Mouse (Mus musculus) heart, adult 8-10 months (tissue): ENCODE data around the gene Fgf6. TPM values are rescaled to one million over a fixed set of nuclear protein-coding genes. Genes with fewer than 3 reads are reported as not detected.

Experiments used
- total RNA-seq, 4 experiments: library from RNA; stranded (reverse); gene quantifications; 2 replicates each; pipeline ENCODE4 v1.2.4; 2022

Gene Fgf6
- total RNA-seq, 4 experiments from 2014 or later, result 0.31 to 0.68 (median 0.55) TPM

Other genes with a start within 250 kb of the Fgf6 start
- 100 to 1,000 TPM; 719 to 786 (median 769) TPM for gene Ndufa9, start 166.4 kb upstream of the Fgf6 start, total RNA-seq
- not detected for gene Akap3, start 162.5 kb upstream of the Fgf6 start, total RNA-seq
- not detected for gene Dyrk4, start 93.7 kb upstream of the Fgf6 start, total RNA-seq
- gene Rad51ap1, start 76.0 kb upstream of the Fgf6 start, total RNA-seq, result 1 to 10 TPM in 1 of 4 experiments, under 1 TPM in 2, not detected in 1; 0.41 to 1.2 (median 0.75) TPM
- 10 to 100 TPM in 2 of 4 experiments, 1 to 10 TPM in 2; 8.3 to 15.4 (median 10.5) TPM for gene D6Wsu163e, start 75.6 kb upstream of the Fgf6 start, total RNA-seq
- not detected for gene Fgf23, start 57.3 kb downstream of the Fgf6 start, total RNA-seq
- 10 to 100 TPM; 51.8 to 65.8 (median 59.1) TPM for gene Tigar, start 94.0 kb downstream of the Fgf6 start, total RNA-seq
- 100 to 1,000 TPM; 113 to 158 (median 137) TPM for gene Ccnd2, start 136.6 kb downstream of the Fgf6 start, total RNA-seq